Mouse (Mus musculus) heart, embryonic 15.5 days (tissue): ENCODE results near the gene Sh2d3c. TPM values are rescaled to one million over a fixed set of nuclear protein-coding genes. Genes with fewer than 3 reads are reported as not detected.
A peak's percentile ranks its signal among the peaks of the same experiment; 100 is the strongest.

Source experiments
- ATAC-seq: fragments of 200-750 bp; cut with Nextera tagmentation; replicated peaks from 2 replicates; pipeline ENCODE4 v1.8.0; 2017; ENCODE audit warnings: low read depth, moderate TSS enrichment; ENCODE audit not compliant: insufficient number of reproducible peaks, insufficient read depth, low FRiP score
- H3K27ac ChIP-seq: fragments of 300-500 bp; sonication (generic); 2 replicates; pipeline ENCODE4 v1.5.1; 2015; ENCODE audit warnings: mild to moderate bottlenecking, inconsistent platforms
- H3K27me3 ChIP-seq: fragments of 300-500 bp; sonication (generic); 2 replicates; pipeline ENCODE4 v1.6.1; 2015; ENCODE audit warnings: inconsistent platforms
- H3K36me3 ChIP-seq: fragments of 300-500 bp; sonication (generic); 2 replicates; pipeline ENCODE4 v1.6.1; 2015; ENCODE audit warnings: mild to moderate bottlenecking, inconsistent platforms
- H3K4me1 ChIP-seq: fragments of 300-500 bp; sonication (generic); replicated peaks from 2 replicates; pipeline ENCODE4 v1.6.1; 2015; ENCODE audit warnings: inconsistent platforms
- H3K4me2 ChIP-seq: fragments of 300-500 bp; sonication (generic); 2 replicates; pipeline ENCODE4 v1.6.1; 2015; ENCODE audit warnings: inconsistent platforms, mild to moderate bottlenecking, moderate library complexity
- H3K4me3 ChIP-seq: fragments of 300-500 bp; sonication (generic); 2 replicates; pipeline ENCODE4 v1.5.1; 2015; ENCODE audit warnings: mild to moderate bottlenecking, inconsistent platforms
- H3K9ac ChIP-seq: fragments of 300-500 bp; sonication (generic); 2 replicates; pipeline ENCODE4 v1.6.1; 2015; ENCODE audit warnings: mild to moderate bottlenecking, inconsistent platforms
- H3K9me3 ChIP-seq: fragments of 300-500 bp; sonication (generic); replicated peaks from 2 replicates; pipeline ENCODE4 v1.6.1; 2016; ENCODE audit warnings: inconsistent platforms
- WGBS: fragments of 180-500 bp; shearing (Covaris S2); methylation state at CpG from one replicate; pipeline ENCODE4 v1.1.7; 2015; ENCODE audit warnings: mixed read lengths; 5-methylcytosine and 5-hydroxymethylcytosine counted together
- polyA plus RNA-seq: library from polyadenylated mRNA; unstranded; fragments of >200 nt; fragmentation: Nextera tagmentation; extraction: Ambion mirVana; gene quantifications from 2 replicates; pipeline ENCODE4 v1.2.1, GENCODE M21; 2015

Sh2d3c gene
- polyA plus RNA-seq, 1 experiment from 2014 or later, result 25.7 TPM

GRCm38 (mm10) chr2:32699680-32700079 is 21.2 kb upstream of the Sh2d3c start:
- peaks cover 2% of the 10 kb centered on the region; the same call in 1 of the 2 replicates for H3K4me1 ChIP-seq

GRCm38 (mm10) chr2:32700966-32701743 is 19.7 kb upstream of the Sh2d3c start:
- Histone ChIP-seq H3K4me3 (no peak overlapping the region), H3K9ac (no peak overlapping the region), H3K4me2 (no peak overlapping the region), H3K27ac (no peak overlapping the region), H3K27me3 (no peaks in the 10 kb centered on the region), H3K36me3 (peaks cover 24% of the 10 kb centered on the region), H3K4me1 (no peaks in the 10 kb centered on the region), H3K9me3 (no peaks in the 10 kb centered on the region)
- 78% methylated on average over 14 of the region's 14 CpGs for WGBS
- no peak for ATAC-seq

More at GRCm38 (mm10) chr2:32699680-32700079, 21.2 kb upstream of the Sh2d3c start:
- H3K4me3 ChIP-seq, result no peak overlapping the region
- H3K9me3 ChIP-seq, result no peaks in the 10 kb centered on the region
- H3K27ac ChIP-seq, result no peak overlapping the region
- 80% methylated on average over 6 of the region's 6 CpGs for WGBS
- peak; percentile 11; the same call in 1 of the 2 replicates for ATAC-seq
- H3K4me2 ChIP-seq, result no peak overlapping the region
- peaks cover 10% of the 10 kb centered on the region; the same call in 1 of the 2 replicates for H3K36me3 ChIP-seq
- no peak overlapping the region for H3K9ac ChIP-seq
- no peaks in the 10 kb centered on the region for H3K27me3 ChIP-seq

GRCm38 (mm10) chr2:32703046-32703445 is 17.8 kb upstream of the Sh2d3c start:
- H3K4me3 ChIP-seq, result no peak overlapping the region
- WGBS, result 88% methylated on average over 8 of the region's 8 CpGs
- no peak overlapping the region for H3K9ac ChIP-seq
- no peak overlapping the region for H3K4me2 ChIP-seq
- H3K27ac ChIP-seq, result no peak overlapping the region
- no peaks in the 10 kb centered on the region for H3K9me3 ChIP-seq
- peaks cover 43% of the 10 kb centered on the region for H3K36me3 ChIP-seq
- no peaks in the 10 kb centered on the region for H3K4me1 ChIP-seq
- no peaks in the 10 kb centered on the region for H3K27me3 ChIP-seq
- no peak for ATAC-seq

DNA sequence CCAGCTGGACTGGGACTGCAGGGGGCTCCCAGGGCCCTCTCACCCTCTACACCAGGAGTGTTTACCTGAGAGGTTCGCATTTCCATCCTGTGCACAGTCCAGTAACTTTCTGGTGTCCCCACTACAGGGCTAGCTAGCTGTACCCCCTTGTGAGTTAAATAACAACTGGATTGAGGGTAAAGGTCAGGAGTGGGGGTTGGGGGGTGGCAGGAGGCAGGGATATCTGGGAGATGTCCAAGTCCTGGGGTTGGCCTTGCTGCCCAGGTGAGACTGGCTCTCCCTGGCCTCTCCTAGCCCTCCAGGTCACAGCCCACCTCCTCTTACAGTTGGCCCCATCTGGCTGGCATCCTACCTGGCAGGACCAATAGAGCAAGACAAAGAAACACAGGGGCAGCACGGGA is 16.8 kb upstream of the Sh2d3c start, which contains the start of gene Fpgs:
TSS of gene Fpgs (minus strand) at position 125 of the 401 bp plus-strand sequence.
- 75% methylated on average over 2 of the region's 2 CpGs for WGBS
- peaks cover 52% of the 10 kb centered on the region for H3K36me3 ChIP-seq

GRCm38 (mm10) chr2:32705018-32705417 is 15.8 kb upstream of the Sh2d3c start:
- no peaks in the 10 kb centered on the region for H3K27me3 ChIP-seq
- H3K4me3 ChIP-seq, result no peak overlapping the region
- no peak for ATAC-seq
- peaks cover 62% of the 10 kb centered on the region for H3K36me3 ChIP-seq
- H3K4me2 ChIP-seq, result no peak overlapping the region
- H3K4me1 ChIP-seq, result no peaks in the 10 kb centered on the region
- WGBS, result 85% methylated on average over 7 of the region's 7 CpGs
- no peak overlapping the region for H3K9ac ChIP-seq
- H3K9me3 ChIP-seq, result no peaks in the 10 kb centered on the region
- no peak overlapping the region for H3K27ac ChIP-seq

More for the DNA sequence above, 16.8 kb upstream of the Sh2d3c start, which contains the start of gene Fpgs:
- no peaks in the 10 kb centered on the region for H3K27me3 ChIP-seq
- ATAC-seq, result no peak
- H3K4me3 ChIP-seq, result no peak within 1 kb of the TSS
- no peaks in the 10 kb centered on the region for H3K4me1 ChIP-seq
- H3K27ac ChIP-seq, result no peak within 1 kb of the TSS
- H3K4me2 ChIP-seq, result no peak within 1 kb of the TSS
- no peak within 1 kb of the TSS for H3K9ac ChIP-seq
- H3K9me3 ChIP-seq, result no peaks in the 10 kb centered on the region

- 91% methylated on average over 6 of the region's 6 CpGs for WGBS
Measured at GRCm38 (mm10) chr2:32706971-32707370, 13.9 kb upstream of the Sh2d3c start.

DNA sequence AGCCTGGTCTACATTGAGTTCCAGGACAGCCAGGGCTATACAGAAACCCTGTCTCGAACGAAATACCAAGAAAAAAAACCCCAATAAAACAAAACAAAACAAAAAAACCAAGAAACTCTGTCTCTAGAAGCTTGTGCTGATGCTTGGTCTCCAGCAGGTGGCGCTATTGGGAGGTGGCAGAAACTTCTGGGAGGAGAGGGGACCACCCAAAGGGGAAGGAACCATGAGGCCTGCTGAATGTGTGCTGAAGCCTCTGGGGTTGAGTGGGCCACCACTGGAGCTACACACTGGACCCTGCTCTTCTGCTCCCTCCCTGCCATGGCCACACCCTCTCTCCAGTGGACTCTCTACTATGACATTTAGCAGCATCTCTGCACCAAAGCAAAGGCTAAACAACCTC is 12.2 kb upstream of the Sh2d3c start:
- no peak overlapping the region for H3K9ac ChIP-seq
- no peaks in the 10 kb centered on the region for H3K9me3 ChIP-seq
- H3K4me1 ChIP-seq, result peaks cover 12% of the 10 kb centered on the region
- no peak overlapping the region for H3K4me2 ChIP-seq
- peaks cover 69% of the 10 kb centered on the region for H3K36me3 ChIP-seq
- no peaks in the 10 kb centered on the region for H3K27me3 ChIP-seq
- no peak for ATAC-seq
- 39% methylated on average over 3 of the region's 3 CpGs for WGBS
- H3K27ac ChIP-seq, result no peak overlapping the region
- no peak overlapping the region for H3K4me3 ChIP-seq

More at GRCm38 (mm10) chr2:32706971-32707370, 13.9 kb upstream of the Sh2d3c start:
- H3K36me3 ChIP-seq, result peaks cover 69% of the 10 kb centered on the region
- peaks cover 10% of the 10 kb centered on the region for H3K4me1 ChIP-seq
- no peak overlapping the region for H3K27ac ChIP-seq
- H3K4me3 ChIP-seq, result no peak overlapping the region
- H3K9me3 ChIP-seq, result no peaks in the 10 kb centered on the region
- H3K9ac ChIP-seq, result no peak overlapping the region
- H3K4me2 ChIP-seq, result no peak overlapping the region
- no peaks in the 10 kb centered on the region for H3K27me3 ChIP-seq
- no peak for ATAC-seq

DNA sequence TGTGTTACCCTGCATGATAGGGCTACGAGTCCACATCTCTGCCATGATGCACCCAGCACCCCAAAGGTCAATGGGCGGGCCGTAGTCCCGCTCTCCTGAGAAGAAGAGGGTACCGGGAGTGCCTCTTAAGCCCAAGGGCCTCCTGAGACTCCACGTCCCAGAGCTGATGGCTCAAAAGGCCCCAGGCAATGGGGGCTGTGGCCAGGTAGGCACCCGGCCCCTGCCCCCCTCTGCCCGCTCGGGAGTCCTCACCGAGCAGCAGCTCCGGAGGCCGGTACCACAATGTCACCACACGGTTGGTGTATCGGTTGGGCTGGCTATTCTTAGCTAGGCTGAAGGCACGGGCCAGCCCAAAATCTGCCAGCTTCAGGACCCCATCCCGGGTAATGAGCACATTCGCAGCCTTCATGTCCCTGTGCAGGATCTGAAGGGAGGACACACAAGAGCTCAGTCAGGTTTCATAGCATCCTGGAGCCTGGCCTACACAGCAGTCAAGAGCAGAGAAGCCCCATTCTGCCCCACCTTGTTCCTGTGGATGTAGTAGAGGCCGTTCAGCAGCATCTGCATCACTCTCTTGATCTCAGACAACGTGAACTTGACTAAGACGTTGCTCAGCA is 11.2 kb upstream of the Sh2d3c start:
- no peak for ATAC-seq
- Histone ChIP-seq H3K9me3 (no peaks in the 10 kb centered on the region), H3K4me1 (peaks cover 19% of the 10 kb centered on the region), H3K27me3 (no peaks in the 10 kb centered on the region), H3K27ac (no peak overlapping the region), H3K9ac (no peak overlapping the region), H3K4me2 (no peak overlapping the region), H3K4me3 (no peak overlapping the region), H3K36me3 (peaks cover 60% of the 10 kb centered on the region)
- WGBS, result 86% methylated on average over 20 of the region's 20 CpGs

DNA sequence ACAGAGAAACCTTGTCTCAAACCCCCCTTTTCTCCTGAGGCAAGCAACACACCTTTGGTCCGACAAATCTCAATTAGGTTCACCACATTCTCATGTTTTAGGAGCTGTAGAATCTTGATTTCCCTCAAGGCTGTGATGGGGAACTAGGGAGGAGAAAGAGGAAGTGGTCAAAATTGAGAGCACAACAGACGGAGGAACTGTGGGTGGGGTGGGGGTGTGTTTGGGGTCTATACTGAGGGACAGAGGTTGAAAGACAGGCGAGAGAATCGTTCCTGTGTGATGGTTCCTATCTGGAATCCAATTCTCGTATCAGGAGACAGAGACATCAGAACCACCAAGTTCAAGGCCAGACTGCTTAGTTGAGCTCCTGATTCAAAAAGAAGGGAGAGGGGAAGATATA is 10.4 kb upstream of the Sh2d3c start:
- no peak for ATAC-seq
- Histone ChIP-seq H3K36me3 (peaks cover 52% of the 10 kb centered on the region), H3K4me2 (no peak overlapping the region), H3K27ac (no peak overlapping the region), H3K9me3 (no peaks in the 10 kb centered on the region), H3K27me3 (no peaks in the 10 kb centered on the region), H3K4me3 (no peak overlapping the region), H3K9ac (no peak overlapping the region), H3K4me1 (peaks cover 27% of the 10 kb centered on the region)
- 82% methylated on average over 5 of the region's 5 CpGs for WGBS

- no peak for ATAC-seq
- 25% methylated on average over 9 of the region's 9 CpGs for WGBS
Measured at GRCm38 (mm10) chr2:32711301-32712056, 9.4 kb upstream of the Sh2d3c start.

DNA sequence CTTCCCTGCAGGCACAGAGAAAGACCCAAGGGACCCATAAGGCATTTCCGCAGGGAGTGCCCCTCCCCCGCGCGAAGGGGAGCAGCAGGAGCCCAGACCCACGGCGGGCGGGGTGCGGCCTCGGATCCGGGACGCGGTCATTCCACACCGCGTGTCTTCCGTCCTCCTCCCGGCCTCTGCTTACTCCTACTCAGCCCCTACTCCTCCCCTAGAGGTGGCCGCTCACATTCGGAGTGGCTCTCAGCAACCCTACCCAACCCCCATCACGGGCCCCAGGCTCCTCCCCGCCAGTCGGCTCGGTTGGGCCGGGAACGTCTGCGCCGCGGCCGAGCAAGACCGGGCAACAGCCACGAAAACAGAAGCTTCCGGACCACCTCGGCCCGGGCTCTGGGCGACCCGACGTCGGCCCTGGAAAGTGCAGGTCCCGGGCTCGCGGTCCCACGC is 8.7 kb upstream of the Sh2d3c start:
- peak overlapping the region; percentile 91 for H3K4me3 ChIP-seq
- peak overlapping the region; percentile 99 for H3K27ac ChIP-seq
- peak; percentile 41 for ATAC-seq
- peaks cover 28% of the 10 kb centered on the region for H3K4me1 ChIP-seq
- H3K36me3 ChIP-seq, result peaks cover 35% of the 10 kb centered on the region
- no peaks in the 10 kb centered on the region for H3K27me3 ChIP-seq
- no peaks in the 10 kb centered on the region for H3K9me3 ChIP-seq
- H3K4me2 ChIP-seq, result peak overlapping the region; percentile 86
- under 1% methylated on average over 41 of the region's 41 CpGs for WGBS
- H3K9ac ChIP-seq, result peak overlapping the region; percentile 88

More at GRCm38 (mm10) chr2:32711301-32712056, 9.4 kb upstream of the Sh2d3c start:
- peak overlapping the region; percentile 99 for H3K27ac ChIP-seq
- no peaks in the 10 kb centered on the region for H3K9me3 ChIP-seq
- peak overlapping the region; percentile 91 for H3K4me3 ChIP-seq
- H3K36me3 ChIP-seq, result peaks cover 41% of the 10 kb centered on the region
- peaks cover 28% of the 10 kb centered on the region for H3K4me1 ChIP-seq
- no peaks in the 10 kb centered on the region for H3K27me3 ChIP-seq
- H3K9ac ChIP-seq, result peak overlapping the region; percentile 88
- H3K4me2 ChIP-seq, result peak overlapping the region; percentile 86
